Mouse (Mus musculus): ENCODE measurements around the gene Pnmal1.

DNA sequence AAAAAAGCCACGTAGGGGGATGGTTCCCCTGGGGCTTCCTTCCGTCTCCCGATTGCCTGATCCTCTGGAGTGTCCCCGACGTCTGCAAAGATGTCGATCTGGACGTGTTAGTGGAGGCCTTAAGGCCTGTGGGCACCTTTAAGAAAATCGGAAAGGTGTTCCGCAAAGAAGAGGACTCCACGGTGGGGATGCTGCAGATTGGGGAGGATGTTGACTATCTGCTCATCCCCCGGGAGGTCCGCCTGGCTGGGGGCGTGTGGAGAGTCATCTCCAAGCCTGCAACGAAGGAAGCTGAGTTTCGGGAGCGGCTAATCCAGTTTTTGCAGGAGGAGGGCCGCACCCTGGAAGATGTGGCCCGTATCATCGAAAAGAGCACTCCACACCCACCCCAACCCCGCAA, 34.9 kb downstream of the Pnmal1 start:
- TF ChIP-seq CTCF (IDR thresholded peaks at IDR 0.05; ENCODE audit: low read depth) (no peak), EP300 (IDR thresholded peaks at IDR 0.05; ENCODE audit: low read depth) (no peak)

All from heart, postnatal 0 days (tissue).